Mouse (Mus musculus): ENCODE measurements at regions not wholly inside any gene's neighbourhood (a gene's known extent, or its start where the extent isn't known, plus 50 kb on each side); places are given as distances from the start of the nearest gene placed in this dataset.

DNA sequence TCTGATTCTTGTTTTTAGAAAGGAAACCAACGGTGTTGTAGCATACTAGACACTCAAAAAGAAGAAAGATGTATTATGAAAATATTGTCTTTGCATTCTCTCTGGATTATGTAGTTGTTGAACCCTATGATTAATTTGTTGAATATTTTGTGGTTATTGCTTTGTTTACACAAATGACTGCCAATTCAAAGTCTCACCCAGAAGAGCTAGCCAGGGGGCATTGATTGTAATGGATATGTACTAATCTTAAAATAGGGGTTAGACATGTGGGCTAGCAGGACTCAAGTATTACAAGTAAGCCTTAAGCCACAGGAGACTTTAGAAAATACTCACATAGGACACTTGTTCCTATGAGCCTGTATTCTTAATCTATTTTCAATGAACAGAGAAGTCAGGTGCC is 135.3 kb upstream of the Tnfaip3 start:
- TF ChIP-seq CTCF (IDR thresholded peaks at IDR 0.05; ENCODE audit: insufficient read depth, low read depth, low read length) (no peak), POLR2A (IDR thresholded peaks at IDR 0.05; ENCODE audit: insufficient read depth, low read depth, low read length) (no peak)

Measured in olfactory bulb, adult 2 months (tissue).